Mouse (Mus musculus): ENCODE data around the gene Coq9. TPM values are rescaled to one million over a fixed set of nuclear protein-coding genes. Genes with fewer than 3 reads are reported as not detected.
A peak's percentile ranks its signal among the peaks of the same experiment; 100 is the strongest.

Gene Coq9
- polyA plus RNA-seq, 2 experiments = 38.5 to 44.3 TPM

- Histone ChIP-seq H3K36me3 (replicated peaks; ENCODE audit: control insufficient read depth, insufficient read depth, low read depth) (no peaks in the 10 kb centered on the region), H3K27me3 (ENCODE audit: control insufficient read depth, insufficient read depth, low read length) (no peaks in the 10 kb centered on the region), H3K4me3 (ENCODE audit: insufficient read depth in 1 of 2, low read depth in 2 of 2, low read length in 2 of 2) (no peak overlapping the region), H3K9ac (replicated peaks) (no peak overlapping the region), H3K27ac (no peak overlapping the region), H3K9me3 (ENCODE audit: control insufficient read depth, low read length) (no peaks in the 10 kb centered on the region), H3K4me2 (ENCODE audit: low read depth) (no peak overlapping the region), H3K4me1 (replicated peaks; ENCODE audit: control insufficient read depth in 2 of 2, insufficient read depth in 2 of 2, low read length in 1 of 2) (peaks cover 4 to 20% of the 10 kb centered on the region in 2 experiments; a peak in 3 of 4 replicates)
- no peak for ATAC-seq (ENCODE audit: insufficient read depth)
- WGBS (ENCODE audit: insufficient replicate concordance) = 10% methylated on average over 10 of the region's 10 CpGs
- DNase-seq (ENCODE audit: low read depth in 3 of 3, low spot score in 3 of 3) = no peak
- TF ChIP-seq EP300 (IDR thresholded peaks at IDR 0.05; ENCODE audit: low read depth) (no peak), CTCF (IDR thresholded peaks at IDR 0.05; ENCODE audit: low read depth) (no peak)
Measured at GRCm38 (mm10) chr8:94804546-94805340, 33.4 kb upstream of the Coq9 start.

- H3K27ac ChIP-seq = no peak overlapping the region
- DNase-seq (ENCODE audit: low read depth in 3 of 3, low spot score in 3 of 3) = no peak
- H3K36me3 ChIP-seq (replicated peaks; ENCODE audit: control insufficient read depth, insufficient read depth, low read depth) = no peaks in the 10 kb centered on the region
- no peak overlapping the region for H3K4me2 ChIP-seq (ENCODE audit: low read depth)
- 76% methylated on average over 4 of the region's 4 CpGs for WGBS (ENCODE audit: insufficient replicate concordance)
- no peak for ATAC-seq (ENCODE audit: insufficient read depth)
- H3K4me3 ChIP-seq (ENCODE audit: insufficient read depth in 1 of 2, low read depth in 2 of 2, low read length in 2 of 2) = no peak overlapping the region
- no peaks in the 10 kb centered on the region for H3K9me3 ChIP-seq (ENCODE audit: control insufficient read depth, low read length)
- no peaks in the 10 kb centered on the region for H3K27me3 ChIP-seq (ENCODE audit: control insufficient read depth, insufficient read depth, low read length)
- peaks cover 4 to 20% of the 10 kb centered on the region in 2 experiments; a peak in 3 of 4 replicates for H3K4me1 ChIP-seq (replicated peaks; ENCODE audit: control insufficient read depth in 2 of 2, insufficient read depth in 2 of 2, low read length in 1 of 2)
- TF ChIP-seq EP300 (IDR thresholded peaks at IDR 0.05; ENCODE audit: low read depth) (no peak), CTCF (IDR thresholded peaks at IDR 0.05; ENCODE audit: low read depth) (no peak)
- H3K9ac ChIP-seq (replicated peaks) = no peak overlapping the region
Measured at GRCm38 (mm10) chr8:94805811-94806210, 32.3 kb upstream of the Coq9 start.

GRCm38 (mm10) chr8:94807506-94807905 lies 30.6 kb upstream of the Coq9 start:
- no peak overlapping the region for H3K9ac ChIP-seq (replicated peaks)
- 57% methylated on average over 7 of the region's 7 CpGs for WGBS (ENCODE audit: insufficient replicate concordance)
- H3K4me2 ChIP-seq (ENCODE audit: low read depth) = no peak overlapping the region

GRCm38 (mm10) chr8:94808372-94808771 lies 29.7 kb upstream of the Coq9 start:
- 55% methylated on average over 6 of the region's 6 CpGs for WGBS (ENCODE audit: insufficient replicate concordance)
- no peak overlapping the region for H3K4me2 ChIP-seq (ENCODE audit: low read depth)
- no peaks in the 10 kb centered on the region for H3K36me3 ChIP-seq (replicated peaks; ENCODE audit: control insufficient read depth, insufficient read depth, low read depth)
- H3K4me1 ChIP-seq (replicated peaks; ENCODE audit: control insufficient read depth in 2 of 2, insufficient read depth in 2 of 2, low read length in 1 of 2) = peaks cover 4 to 12% of the 10 kb centered on the region in 2 experiments; a peak in 3 of 4 replicates
- ATAC-seq (ENCODE audit: insufficient read depth) (0 out of 2 replicates have a peak, but pooled peaks have one; percentile 31), DNase-seq (ENCODE audit: low read depth in 3 of 3, low spot score in 3 of 3) (no peak)
- no peaks in the 10 kb centered on the region for H3K27me3 ChIP-seq (ENCODE audit: control insufficient read depth, insufficient read depth, low read length)
- no peak overlapping the region for H3K27ac ChIP-seq
- no peaks in the 10 kb centered on the region for H3K9me3 ChIP-seq (ENCODE audit: control insufficient read depth, low read length)
- no peak overlapping the region for H3K4me3 ChIP-seq (ENCODE audit: insufficient read depth in 1 of 2, low read depth in 2 of 2, low read length in 2 of 2)
- TF ChIP-seq CTCF (IDR thresholded peaks at IDR 0.05; ENCODE audit: low read depth) (no peak), EP300 (IDR thresholded peaks at IDR 0.05; ENCODE audit: low read depth) (no peak)
- H3K9ac ChIP-seq (replicated peaks) = no peak overlapping the region

More at GRCm38 (mm10) chr8:94807506-94807905, 30.6 kb upstream of the Coq9 start:
- no peaks in the 10 kb centered on the region for H3K27me3 ChIP-seq (ENCODE audit: control insufficient read depth, insufficient read depth, low read length)
- ATAC-seq (ENCODE audit: insufficient read depth) = no peak
- no peak for DNase-seq (ENCODE audit: low read depth in 3 of 3, low spot score in 3 of 3)
- H3K4me1 ChIP-seq (replicated peaks; ENCODE audit: control insufficient read depth in 2 of 2, insufficient read depth in 2 of 2, low read length in 1 of 2) = peaks cover 4 to 13% of the 10 kb centered on the region in 2 experiments; a peak in 3 of 4 replicates
- no peak overlapping the region for H3K27ac ChIP-seq
- no peak overlapping the region for H3K4me3 ChIP-seq (ENCODE audit: insufficient read depth in 1 of 2, low read depth in 2 of 2, low read length in 2 of 2)
- TF ChIP-seq CTCF (IDR thresholded peaks at IDR 0.05; ENCODE audit: low read depth) = no peak
- TF ChIP-seq EP300 (IDR thresholded peaks at IDR 0.05; ENCODE audit: low read depth) = no peak
- no peaks in the 10 kb centered on the region for H3K9me3 ChIP-seq (ENCODE audit: control insufficient read depth, low read length)
- no peaks in the 10 kb centered on the region for H3K36me3 ChIP-seq (replicated peaks; ENCODE audit: control insufficient read depth, insufficient read depth, low read depth)

- no peak within 1 kb of the TSS for H3K27ac ChIP-seq
- 33% methylated on average over 3 of the region's 3 CpGs for WGBS (ENCODE audit: insufficient replicate concordance)
Measured at GRCm38 (mm10) chr8:94810153-94810552, 28.0 kb upstream of the Coq9 start, which contains the start of gene Ccl17. TSS of gene Ccl17 (plus strand) at chr8:94810453.

More at GRCm38 (mm10) chr8:94810153-94810552, 28.0 kb upstream of the Coq9 start, which contains the start of gene Ccl17:
- Histone ChIP-seq H3K9ac (replicated peaks) (no peak within 1 kb of the TSS), H3K4me2 (ENCODE audit: low read depth) (no peak within 1 kb of the TSS), H3K36me3 (replicated peaks; ENCODE audit: control insufficient read depth, insufficient read depth, low read depth) (no peaks in the 10 kb centered on the region), H3K9me3 (ENCODE audit: control insufficient read depth, low read length) (no peaks in the 10 kb centered on the region), H3K4me1 (replicated peaks; ENCODE audit: control insufficient read depth in 2 of 2, insufficient read depth in 2 of 2, low read length in 1 of 2) (peaks cover 4 to 5% of the 10 kb centered on the region in 2 experiments; a peak in 3 of 4 replicates), H3K27me3 (ENCODE audit: control insufficient read depth, insufficient read depth, low read length) (no peaks in the 10 kb centered on the region), H3K4me3 (ENCODE audit: insufficient read depth in 1 of 2, low read depth in 2 of 2, low read length in 2 of 2) (no peak within 1 kb of the TSS)
- DNase-seq (ENCODE audit: low read depth in 3 of 3, low spot score in 3 of 3) (no peak), ATAC-seq (ENCODE audit: insufficient read depth) (no peak)
- TF ChIP-seq CTCF (IDR thresholded peaks at IDR 0.05; ENCODE audit: low read depth) (no peak), EP300 (IDR thresholded peaks at IDR 0.05; ENCODE audit: low read depth) (no peak)
